Mouse (Mus musculus) neural tube, embryonic 12.5 days (tissue): ENCODE measurements around the gene Gm13287. TPM values are rescaled to one million over a fixed set of nuclear protein-coding genes. Genes with fewer than 3 reads are reported as not detected.
A peak's percentile ranks its signal among the peaks of the same experiment; 100 is the strongest.
"Not testable (repeated sequence)": the region's sequence is repeated elsewhere in the genome, so short reads cannot be mapped to it uniquely, and the experiment has no call there.

Experiments
- ATAC-seq: fragments of 200-750 bp; cut with Nextera tagmentation; 2 replicates; pipeline ENCODE4 v1.8.0; 2017; ENCODE audit warnings: low read depth, mild to moderate bottlenecking, moderate TSS enrichment, moderate library complexity; ENCODE audit not compliant: low FRiP score
- H3K27ac ChIP-seq: fragments of 300-500 bp; sonication (generic); 2 replicates; pipeline ENCODE4 v1.5.1; 2016
- H3K27me3 ChIP-seq: fragments of 300-500 bp; sonication (generic); replicated peaks from 2 replicates; pipeline ENCODE4 v1.6.1; 2016; ENCODE audit warnings: mild to moderate bottlenecking
- H3K36me3 ChIP-seq: fragments of 300-500 bp; sonication (generic); 2 replicates; pipeline ENCODE4 v1.6.1; 2016; ENCODE audit warnings: mild to moderate bottlenecking
- H3K4me1 ChIP-seq: fragments of 300-500 bp; sonication (generic); 2 replicates; pipeline ENCODE4 v1.6.1; 2016
- H3K4me2 ChIP-seq: fragments of 300-500 bp; sonication (generic); replicated peaks from 2 replicates; pipeline ENCODE4 v1.6.1; 2016; ENCODE audit warnings: mild to moderate bottlenecking
- H3K4me3 ChIP-seq: fragments of 300-500 bp; sonication (generic); 2 replicates; pipeline ENCODE4 v1.5.1; 2016
- H3K9ac ChIP-seq: fragments of 300-500 bp; sonication (generic); 2 replicates; pipeline ENCODE4 v1.6.1; 2016; ENCODE audit warnings: mild to moderate bottlenecking
- H3K9me3 ChIP-seq: fragments of 300-500 bp; sonication (generic); 2 replicates; pipeline ENCODE4 v1.6.1; 2016; ENCODE audit warnings: mild to moderate bottlenecking
- WGBS: fragments of 180-500 bp; shearing (Covaris S2); methylation state at CpG from one replicate; pipeline ENCODE4 v1.1.7; 2016; 5-methylcytosine and 5-hydroxymethylcytosine counted together
- polyA plus RNA-seq: library from polyadenylated mRNA; unstranded; fragments of >200 nt; fragmentation: Nextera tagmentation; extraction: Ambion mirVana; gene quantifications from 2 replicates; pipeline ENCODE4 v1.2.1, GENCODE M21; 2016

The Gm13287 gene
- polyA plus RNA-seq: not detected in 2 replicates

GRCm38 (mm10) chr4:88802954-88803353, at the start of gene Gm13287:
Gene Gm13287, plus strand, starts transcription at chr4:88803254.
- H3K27me3 ChIP-seq, ATAC-seq, H3K9ac ChIP-seq, H3K36me3 ChIP-seq, H3K4me1 ChIP-seq, H3K9me3 ChIP-seq, H3K4me2 ChIP-seq, H3K27ac ChIP-seq, H3K4me3 ChIP-seq: not testable (repeated sequence)
- no CpG with 5 or more reads among the region's 29 CpGs for WGBS

- H3K27me3 ChIP-seq, H3K4me2 ChIP-seq, H3K9ac ChIP-seq, H3K27ac ChIP-seq, H3K4me1 ChIP-seq, H3K9me3 ChIP-seq, H3K36me3 ChIP-seq, H3K4me3 ChIP-seq, ATAC-seq: not testable (repeated sequence)
- 84% methylated on average over 15 of the region's 15 CpGs for WGBS
These were observed 48.2 kb upstream of the Gm13287 start, which contains the start of gene Gm13271 for GRCm38 (mm10) chr4:88754818-88755340. Gene Gm13271, plus strand, starts transcription at chr4:88754868.

GRCm38 (mm10) chr4:88756581-88757513, 46.2 kb upstream of the Gm13287 start:
- 12% methylated on average over 29 of the region's 31 CpGs for WGBS
- not testable (repeated sequence) for H3K9me3 ChIP-seq, H3K36me3 ChIP-seq, H3K27me3 ChIP-seq, H3K4me1 ChIP-seq, H3K27ac ChIP-seq
- peak overlapping the region; percentile 10; the same call in 1 of the 2 replicates for H3K9ac ChIP-seq
- H3K4me2 ChIP-seq: peak overlapping the region; percentile 62
- ATAC-seq: peak; percentile 41; the same call in 1 of the 2 replicates
- H3K4me3 ChIP-seq: peak overlapping the region; percentile 33

GRCm38 (mm10) chr4:88757628-88758031, 45.4 kb upstream of the Gm13287 start:
- not testable (repeated sequence) for H3K9ac ChIP-seq, H3K27me3 ChIP-seq, H3K4me1 ChIP-seq, H3K27ac ChIP-seq, H3K9me3 ChIP-seq, H3K36me3 ChIP-seq
- ATAC-seq: peak; percentile 100
- H3K4me2 ChIP-seq: peak overlapping the region; percentile 62
- H3K4me3 ChIP-seq: peak overlapping the region; percentile 33
- under 1% methylated on average over 21 of the region's 21 CpGs for WGBS

- not testable (repeated sequence) for H3K36me3 ChIP-seq, H3K27ac ChIP-seq, ATAC-seq, H3K4me3 ChIP-seq, H3K9me3 ChIP-seq, H3K4me2 ChIP-seq, H3K9ac ChIP-seq, H3K27me3 ChIP-seq, H3K4me1 ChIP-seq
- WGBS: 92% methylated on average over 9 of the region's 9 CpGs
These were observed 44.3 kb upstream of the Gm13287 start for GRCm38 (mm10) chr4:88758751-88759150.

- H3K9me3 ChIP-seq, H3K27me3 ChIP-seq, ATAC-seq, H3K36me3 ChIP-seq, H3K27ac ChIP-seq, H3K9ac ChIP-seq, H3K4me1 ChIP-seq: not testable (repeated sequence)
- 24% methylated on average over 11 of the region's 14 CpGs for WGBS
- H3K4me2 ChIP-seq: peak within 1 kb of the TSS; percentile 59
- H3K4me3 ChIP-seq: peak within 1 kb of the TSS; percentile 27
These were observed 43.3 kb upstream of the Gm13287 start, which contains the start of gene Gm13283 for GRCm38 (mm10) chr4:88759610-88760268. Gene Gm13283, plus strand, starts transcription at chr4:88760119.

- not testable (repeated sequence) for H3K36me3 ChIP-seq, ATAC-seq, H3K27me3 ChIP-seq, H3K9me3 ChIP-seq, H3K27ac ChIP-seq, H3K4me1 ChIP-seq, H3K9ac ChIP-seq
- Histone ChIP-seq H3K4me3 (peak overlapping the region; percentile 27), H3K4me2 (peak overlapping the region; percentile 59)
- WGBS: 0% methylated on average over 24 of the region's 28 CpGs
These were observed 42.6 kb upstream of the Gm13287 start for GRCm38 (mm10) chr4:88760431-88760830.

GRCm38 (mm10) chr4:88761776-88762175, 41.3 kb upstream of the Gm13287 start:
- 82% methylated on average over 6 of the region's 8 CpGs for WGBS
- not testable (repeated sequence) for H3K27me3 ChIP-seq, H3K4me3 ChIP-seq, H3K9me3 ChIP-seq, H3K4me2 ChIP-seq, H3K27ac ChIP-seq, H3K9ac ChIP-seq, H3K36me3 ChIP-seq, ATAC-seq, H3K4me1 ChIP-seq

- not testable (repeated sequence) for ATAC-seq, H3K36me3 ChIP-seq, H3K27ac ChIP-seq, H3K9ac ChIP-seq, H3K4me1 ChIP-seq, H3K9me3 ChIP-seq, H3K4me2 ChIP-seq, H3K4me3 ChIP-seq, H3K27me3 ChIP-seq
- 63% methylated on average over 9 of the region's 9 CpGs for WGBS
These were observed 40.7 kb upstream of the Gm13287 start for GRCm38 (mm10) chr4:88762341-88762740.

- not testable (repeated sequence) for H3K9ac ChIP-seq, H3K4me1 ChIP-seq, H3K9me3 ChIP-seq, ATAC-seq, H3K27ac ChIP-seq, H3K36me3 ChIP-seq, H3K27me3 ChIP-seq
- peak overlapping the region; percentile 57 for H3K4me2 ChIP-seq
- 4% methylated on average over 31 of the region's 42 CpGs for WGBS
- H3K4me3 ChIP-seq: peak overlapping the region; percentile 27
These were observed 39.6 kb upstream of the Gm13287 start for GRCm38 (mm10) chr4:88763384-88764018.

GRCm38 (mm10) chr4:88773534-88773933, 29.5 kb upstream of the Gm13287 start, which contains the start of gene Gm13290:
Gene Gm13290, plus strand, starts transcription at chr4:88773834.
- no CpG with 5 or more reads among the region's 32 CpGs for WGBS
- not testable (repeated sequence) for ATAC-seq, H3K27me3 ChIP-seq, H3K4me1 ChIP-seq, H3K9ac ChIP-seq, H3K4me3 ChIP-seq, H3K4me2 ChIP-seq, H3K27ac ChIP-seq, H3K36me3 ChIP-seq, H3K9me3 ChIP-seq

- no CpG with 5 or more reads among the region's 29 CpGs for WGBS
These were observed 26.4 kb upstream of the Gm13287 start, which contains the start of gene Gm13289 for GRCm38 (mm10) chr4:88776622-88777021. Gene Gm13289, plus strand, starts transcription at chr4:88776922.

More at GRCm38 (mm10) chr4:88776622-88777021, 26.4 kb upstream of the Gm13287 start, which contains the start of gene Gm13289:
- not testable (repeated sequence) for H3K4me2 ChIP-seq, H3K27ac ChIP-seq, H3K9me3 ChIP-seq, H3K27me3 ChIP-seq, H3K9ac ChIP-seq, H3K4me1 ChIP-seq, ATAC-seq, H3K4me3 ChIP-seq, H3K36me3 ChIP-seq
